Mouse (Mus musculus): ENCODE measurements at regions not wholly inside any gene's neighbourhood (a gene's known extent, or its start where the extent isn't known, plus 50 kb on each side); places are given as distances from the start of the nearest gene placed in this dataset.
A peak's percentile ranks its signal among the peaks of the same experiment; 100 is the strongest.

- no peak overlapping the region for H3K4me3 ChIP-seq (ENCODE audit: low read depth, low read length)
- no peaks in the 10 kb centered on the region for H3K9me3 ChIP-seq (ENCODE audit: low read length)
- H3K27ac ChIP-seq (ENCODE audit: low read depth) = no peak overlapping the region
- DNase-seq (no peak), ATAC-seq (no peak)
- H3K4me1 ChIP-seq (ENCODE audit: insufficient read depth) = no peaks in the 10 kb centered on the region
- no peaks in the 10 kb centered on the region for H3K36me3 ChIP-seq (replicated peaks; ENCODE audit: insufficient read depth, low read length)
- WGBS (ENCODE audit: insufficient replicate concordance) = 66% methylated on average over 5 of the region's 5 CpGs
- TF ChIP-seq EP300 (IDR thresholded peaks at IDR 0.05; ENCODE audit: low read depth) (no peak), CTCF (IDR thresholded peaks at IDR 0.05; ENCODE audit: low read depth) (no peak)
- no peak overlapping the region for H3K4me2 ChIP-seq (ENCODE audit: low read depth, low read length)
- no peaks in the 10 kb centered on the region for H3K27me3 ChIP-seq (ENCODE audit: insufficient read depth, low read length)
- H3K9ac ChIP-seq (replicated peaks) = no peak overlapping the region
Measured at GRCm38 (mm10) chr15:52484276-52484675, 1400.4 kb upstream of the Gm7489 start.

GRCm38 (mm10) chr15:52505278-52505831 lies 1379.4 kb upstream of the Gm7489 start:
- Histone ChIP-seq H3K4me1 (ENCODE audit: insufficient read depth) (no peaks in the 10 kb centered on the region), H3K4me3 (ENCODE audit: low read depth, low read length) (no peak overlapping the region), H3K9ac (replicated peaks) (no peak overlapping the region), H3K36me3 (replicated peaks; ENCODE audit: insufficient read depth, low read length) (no peaks in the 10 kb centered on the region), H3K9me3 (ENCODE audit: low read length) (no peaks in the 10 kb centered on the region), H3K4me2 (ENCODE audit: low read depth, low read length) (no peak overlapping the region), H3K27ac (ENCODE audit: low read depth) (no peak overlapping the region), H3K27me3 (ENCODE audit: insufficient read depth, low read length) (no peaks in the 10 kb centered on the region)
- DNase-seq (no peak), ATAC-seq (no peak)
- TF ChIP-seq CTCF (IDR thresholded peaks at IDR 0.05; ENCODE audit: low read depth) = peak; percentile 58
- no peak for TF ChIP-seq EP300 (IDR thresholded peaks at IDR 0.05; ENCODE audit: low read depth)
- 33% methylated on average over 9 of the region's 9 CpGs for WGBS (ENCODE audit: insufficient replicate concordance)

GRCm38 (mm10) chr15:52506930-52507329 lies 1377.8 kb upstream of the Gm7489 start:
- no peaks in the 10 kb centered on the region for H3K9me3 ChIP-seq (ENCODE audit: low read length)
- WGBS (ENCODE audit: insufficient replicate concordance) = 6% methylated on average over 7 of the region's 7 CpGs
- H3K27ac ChIP-seq (ENCODE audit: low read depth) = no peak overlapping the region
- TF ChIP-seq CTCF (IDR thresholded peaks at IDR 0.05; ENCODE audit: low read depth) = peak; percentile 62
- TF ChIP-seq EP300 (IDR thresholded peaks at IDR 0.05; ENCODE audit: low read depth) = no peak
- no peak for ATAC-seq
- H3K36me3 ChIP-seq (replicated peaks; ENCODE audit: insufficient read depth, low read length) = no peaks in the 10 kb centered on the region
- H3K9ac ChIP-seq (replicated peaks) = no peak overlapping the region
- H3K4me2 ChIP-seq (ENCODE audit: low read depth, low read length) = no peak overlapping the region
- no peak overlapping the region for H3K4me3 ChIP-seq (ENCODE audit: low read depth, low read length)
- no peaks in the 10 kb centered on the region for H3K27me3 ChIP-seq (ENCODE audit: insufficient read depth, low read length)
- H3K4me1 ChIP-seq (ENCODE audit: insufficient read depth) = no peaks in the 10 kb centered on the region
- peak; percentile 51 for DNase-seq

GRCm38 (mm10) chr15:52508609-52509008 lies 1376.1 kb upstream of the Gm7489 start:
- H3K4me3 ChIP-seq (ENCODE audit: low read depth, low read length) = no peak overlapping the region
- H3K27ac ChIP-seq (ENCODE audit: low read depth) = no peak overlapping the region
- no peaks in the 10 kb centered on the region for H3K36me3 ChIP-seq (replicated peaks; ENCODE audit: insufficient read depth, low read length)
- no peaks in the 10 kb centered on the region for H3K4me1 ChIP-seq (ENCODE audit: insufficient read depth)
- H3K9me3 ChIP-seq (ENCODE audit: low read length) = no peaks in the 10 kb centered on the region
- no peak for DNase-seq
- WGBS (ENCODE audit: insufficient replicate concordance) = 59% methylated on average over 2 of the region's 2 CpGs
- H3K9ac ChIP-seq (replicated peaks) = no peak overlapping the region
- no peak for ATAC-seq
- H3K27me3 ChIP-seq (ENCODE audit: insufficient read depth, low read length) = no peaks in the 10 kb centered on the region
- H3K4me2 ChIP-seq (ENCODE audit: low read depth, low read length) = no peak overlapping the region
- no peak for TF ChIP-seq CTCF (IDR thresholded peaks at IDR 0.05; ENCODE audit: low read depth)
- no peak for TF ChIP-seq EP300 (IDR thresholded peaks at IDR 0.05; ENCODE audit: low read depth)

- Histone ChIP-seq H3K36me3 (replicated peaks; ENCODE audit: insufficient read depth, low read length) (no peaks in the 10 kb centered on the region), H3K9ac (replicated peaks) (no peak overlapping the region), H3K27ac (ENCODE audit: low read depth) (no peak overlapping the region), H3K4me1 (ENCODE audit: insufficient read depth) (no peaks in the 10 kb centered on the region), H3K4me2 (ENCODE audit: low read depth, low read length) (no peak overlapping the region), H3K27me3 (ENCODE audit: insufficient read depth, low read length) (no peaks in the 10 kb centered on the region), H3K4me3 (ENCODE audit: low read depth, low read length) (no peak overlapping the region), H3K9me3 (ENCODE audit: low read length) (no peaks in the 10 kb centered on the region)
- TF ChIP-seq EP300 (IDR thresholded peaks at IDR 0.05; ENCODE audit: low read depth) (no peak), CTCF (IDR thresholded peaks at IDR 0.05; ENCODE audit: low read depth) (no peak)
- ATAC-seq (no peak), DNase-seq (no peak)
- 37% methylated on average over 4 of the region's 4 CpGs for WGBS (ENCODE audit: insufficient replicate concordance)
Measured at GRCm38 (mm10) chr15:52510137-52510536, 1374.6 kb upstream of the Gm7489 start.

- H3K4me2 ChIP-seq (ENCODE audit: low read depth, low read length) = no peak overlapping the region
- 67% methylated on average over 2 of the region's 2 CpGs for WGBS (ENCODE audit: insufficient replicate concordance)
- no peak for TF ChIP-seq EP300 (IDR thresholded peaks at IDR 0.05; ENCODE audit: low read depth)
- TF ChIP-seq CTCF (IDR thresholded peaks at IDR 0.05; ENCODE audit: low read depth) = no peak
- H3K4me1 ChIP-seq (ENCODE audit: insufficient read depth) = no peaks in the 10 kb centered on the region
- H3K4me3 ChIP-seq (ENCODE audit: low read depth, low read length) = no peak overlapping the region
- no peak overlapping the region for H3K27ac ChIP-seq (ENCODE audit: low read depth)
- no peaks in the 10 kb centered on the region for H3K36me3 ChIP-seq (replicated peaks; ENCODE audit: insufficient read depth, low read length)
- no peak for ATAC-seq
- H3K9ac ChIP-seq (replicated peaks) = no peak overlapping the region
- no peak for DNase-seq
- H3K9me3 ChIP-seq (ENCODE audit: low read length) = no peaks in the 10 kb centered on the region
- no peaks in the 10 kb centered on the region for H3K27me3 ChIP-seq (ENCODE audit: insufficient read depth, low read length)
Measured at GRCm38 (mm10) chr15:52536594-52536993, 1348.1 kb upstream of the Gm7489 start.

GRCm38 (mm10) chr15:52558682-52559081 lies 1326.0 kb upstream of the Gm7489 start:
- Histone ChIP-seq H3K27ac (ENCODE audit: low read depth) (no peak overlapping the region), H3K9me3 (ENCODE audit: low read length) (no peaks in the 10 kb centered on the region), H3K36me3 (replicated peaks; ENCODE audit: insufficient read depth, low read length) (no peaks in the 10 kb centered on the region), H3K4me2 (ENCODE audit: low read depth, low read length) (no peak overlapping the region), H3K27me3 (ENCODE audit: insufficient read depth, low read length) (no peaks in the 10 kb centered on the region), H3K4me1 (ENCODE audit: insufficient read depth) (no peaks in the 10 kb centered on the region), H3K4me3 (ENCODE audit: low read depth, low read length) (no peak overlapping the region), H3K9ac (replicated peaks) (no peak overlapping the region)
- DNase-seq (no peak), ATAC-seq (no peak)
- TF ChIP-seq EP300 (IDR thresholded peaks at IDR 0.05; ENCODE audit: low read depth) (no peak), CTCF (IDR thresholded peaks at IDR 0.05; ENCODE audit: low read depth) (no peak)
